Mouse (Mus musculus) hindbrain, postnatal 0 days (tissue): ENCODE data around the gene Tmem87a. TPM values are rescaled to one million over a fixed set of nuclear protein-coding genes. Genes with fewer than 3 reads are reported as not detected.

ENCODE experiments used
- ATAC-seq: fragments of 200-750 bp; cut with Nextera tagmentation; 2 replicates; pipeline ENCODE4 v1.8.0; 2017; ENCODE audit warnings: mild to moderate bottlenecking, moderate TSS enrichment, moderate library complexity
- DNase-seq: peaks from one replicate; pipeline ENCODE4 v3.0.0-alpha.2; 2015; ENCODE audit warnings: low spot score
- H3K27ac ChIP-seq: fragments of 300-500 bp; sonication (generic); 2 replicates; pipeline ENCODE4 v1.5.1; 2014; ENCODE audit warnings: mild to moderate bottlenecking
- H3K27me3 ChIP-seq: fragments of 300-500 bp; sonication (generic); 2 replicates; pipeline ENCODE4 v1.6.1; 2014; ENCODE audit warnings: low read length, mixed read lengths; ENCODE audit not compliant: insufficient read depth
- H3K36me3 ChIP-seq: fragments of 300-500 bp; sonication (generic); 2 replicates; pipeline ENCODE4 v1.6.1; 2014; ENCODE audit warnings: low read length, mixed read lengths; ENCODE audit not compliant: insufficient read depth
- H3K4me1 ChIP-seq: fragments of 300-500 bp; sonication (generic); 2 replicates; pipeline ENCODE4 v1.6.1; 2014; ENCODE audit warnings: antibody characterized with exemption, low read length, mixed read lengths; ENCODE audit not compliant: insufficient read depth
- H3K4me2 ChIP-seq: fragments of 300-500 bp; sonication (generic); 2 replicates; pipeline ENCODE4 v1.6.1; 2014; ENCODE audit warnings: low read depth, mild to moderate bottlenecking, low read length, moderate library complexity, mixed read lengths
- H3K4me3 ChIP-seq: fragments of 300-500 bp; sonication (generic); 2 replicates; pipeline ENCODE4 v1.5.1; 2014; ENCODE audit warnings: low read length
- H3K9ac ChIP-seq: fragments of 300-500 bp; sonication (generic); replicated peaks from 2 replicates; pipeline ENCODE4 v1.6.1; 2014; ENCODE audit warnings: mild to moderate bottlenecking, low read length, moderate library complexity, mixed read lengths
- H3K9me3 ChIP-seq: fragments of 300-500 bp; sonication (generic); 2 replicates; pipeline ENCODE4 v1.6.1; 2016; ENCODE audit warnings: low read length, mixed read lengths
- CTCF ChIP-seq: IDR thresholded peaks from 2 replicates; pipeline ENCODE4 v1.5.1; 2016; ENCODE audit warnings: antibody characterized with exemption, control low read depth, low read depth
- WGBS: fragments of 180-500 bp; shearing (Covaris S2); extraction: QIAGEN DNeasy Blood & Tissue Kit; methylation state at CpG from one replicate; pipeline ENCODE4 v1.1.7; 2014; 5-methylcytosine and 5-hydroxymethylcytosine counted together
- polyA plus RNA-seq: library from polyadenylated mRNA; unstranded; fragments of >200 nt; fragmentation: Nextera tagmentation; extraction: Ambion mirVana; gene quantifications from 2 replicates; pipeline ENCODE4 v1.2.1, GENCODE M21; 2015
- total RNA-seq: library from RNA; depleted of rRNA; stranded (reverse); fragments of >200 nt; gene quantifications from 2 replicates; pipeline ENCODE4 v1.2.3, GENCODE M21; 2014; rRNA removed

Gene Tmem87a
- total and polyA plus RNA-seq, 2 experiments from 2014 or later: 7.4 to 23.2 TPM

- Histone ChIP-seq H3K4me3 (no peak overlapping the region), H3K27ac (no peak overlapping the region), H3K9ac (no peak overlapping the region), H3K36me3 (peaks cover 36% of the 10 kb centered on the region), H3K4me2 (no peak overlapping the region), H3K4me1 (no peaks in the 10 kb centered on the region), H3K27me3 (no peaks in the 10 kb centered on the region), H3K9me3 (no peaks in the 10 kb centered on the region)
- no peak for TF ChIP-seq CTCF
- 82% methylated on average over 1 of the region's 1 CpGs for WGBS
- ATAC-seq (no peak), DNase-seq (no peak)
Measured at GRCm38 (mm10) chr2:120341741-120342140, 62.2 kb downstream of the Tmem87a start.

DNA sequence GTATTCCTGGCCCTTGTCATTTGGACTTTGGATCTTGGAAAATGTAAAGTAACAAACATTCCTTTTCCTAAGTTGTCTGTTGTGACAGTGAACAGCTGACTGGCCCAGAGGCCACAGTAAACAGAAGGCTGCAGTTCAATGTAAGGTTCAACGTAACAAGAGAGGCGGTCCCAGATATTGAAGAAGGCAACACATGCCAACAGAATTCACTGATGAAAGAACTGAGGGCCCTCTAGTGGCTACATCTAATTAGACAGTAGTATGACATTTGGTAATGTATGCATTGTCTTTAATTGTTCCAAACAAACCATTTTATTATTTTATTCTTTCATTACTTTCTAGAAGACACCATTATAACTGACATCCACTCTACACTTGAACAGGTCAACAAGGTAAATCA is 66.0 kb downstream of the Tmem87a start:
- Histone ChIP-seq H3K36me3 (peaks cover 36% of the 10 kb centered on the region; the same call in 1 of the 2 replicates), H3K9ac (no peak overlapping the region), H3K9me3 (no peaks in the 10 kb centered on the region), H3K4me2 (no peak overlapping the region), H3K27me3 (no peaks in the 10 kb centered on the region), H3K27ac (no peak overlapping the region), H3K4me1 (no peaks in the 10 kb centered on the region), H3K4me3 (no peak overlapping the region)
- DNase-seq (peak; percentile 48), ATAC-seq (no peak)
- TF ChIP-seq CTCF: peak; percentile 64
- 65% methylated on average over 2 of the region's 2 CpGs for WGBS

- Histone ChIP-seq H3K9ac (no peak overlapping the region), H3K36me3 (peaks cover 57% of the 10 kb centered on the region), H3K27ac (no peak overlapping the region), H3K27me3 (no peaks in the 10 kb centered on the region), H3K4me1 (no peaks in the 10 kb centered on the region), H3K4me3 (no peak overlapping the region), H3K4me2 (no peak overlapping the region), H3K9me3 (no peaks in the 10 kb centered on the region)
- 86% methylated on average over 4 of the region's 4 CpGs for WGBS
- no peak for TF ChIP-seq CTCF
- no peak for DNase-seq
- no peak for ATAC-seq
Measured at GRCm38 (mm10) chr2:120331575-120331974, 72.3 kb downstream of the Tmem87a start.

DNA sequence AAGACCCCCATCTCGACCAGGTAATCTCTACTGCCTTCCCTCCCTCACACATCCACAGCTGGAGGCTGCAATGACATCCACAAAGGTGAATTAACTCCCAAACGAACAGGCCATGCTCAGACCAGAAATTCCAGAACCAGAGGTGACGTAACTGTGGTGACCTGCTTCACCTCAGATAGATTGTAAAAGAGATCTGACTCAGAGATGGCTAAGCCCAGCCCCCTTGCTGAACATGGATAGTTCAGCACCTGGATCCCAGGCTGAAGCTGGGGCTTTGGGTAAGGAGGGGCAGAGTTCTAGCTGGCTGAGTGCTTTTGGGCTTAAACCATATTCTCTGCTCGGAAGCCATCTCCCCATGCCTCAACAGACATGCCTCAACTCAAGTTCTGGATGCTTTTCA is 88.8 kb downstream of the Tmem87a start:
- DNase-seq (no peak), ATAC-seq (no peak)
- WGBS: 73% methylated on average over 4 of the region's 4 CpGs
- H3K4me2 ChIP-seq: no peak overlapping the region
- no peak for TF ChIP-seq CTCF
- H3K4me3 ChIP-seq: no peak overlapping the region
- H3K27ac ChIP-seq: no peak overlapping the region
- no peaks in the 10 kb centered on the region for H3K9me3 ChIP-seq
- no peaks in the 10 kb centered on the region for H3K4me1 ChIP-seq
- peaks cover 26% of the 10 kb centered on the region; the same call in 1 of the 2 replicates for H3K36me3 ChIP-seq
- no peak overlapping the region for H3K9ac ChIP-seq
- no peaks in the 10 kb centered on the region for H3K27me3 ChIP-seq

DNA sequence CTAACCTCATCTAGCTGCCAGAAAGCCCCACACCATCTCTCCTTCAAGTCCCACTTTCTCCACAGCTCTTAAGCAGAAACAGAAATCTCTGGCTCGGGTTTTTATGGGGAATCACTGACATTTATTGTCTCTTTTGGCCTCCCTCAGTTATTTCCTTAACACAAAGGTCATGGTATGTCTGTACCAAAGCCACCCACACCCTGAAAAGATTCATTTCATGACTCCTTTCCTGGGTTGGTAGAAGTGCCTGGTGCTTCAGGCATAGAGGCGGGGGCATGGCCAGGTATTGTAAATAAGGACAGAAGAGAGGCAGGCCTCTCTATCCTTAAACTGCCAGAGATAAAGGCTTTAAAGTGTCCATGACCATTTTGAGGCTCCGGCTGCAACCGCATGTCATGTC is 89.4 kb downstream of the Tmem87a start:
- Histone ChIP-seq H3K4me1 (no peaks in the 10 kb centered on the region), H3K4me2 (no peak overlapping the region), H3K27ac (no peak overlapping the region), H3K9me3 (no peaks in the 10 kb centered on the region), H3K9ac (no peak overlapping the region), H3K36me3 (peaks cover 25% of the 10 kb centered on the region; the same call in 1 of the 2 replicates), H3K27me3 (no peaks in the 10 kb centered on the region), H3K4me3 (no peak overlapping the region)
- DNase-seq (no peak), ATAC-seq (no peak)
- 91% methylated on average over 4 of the region's 4 CpGs for WGBS
- TF ChIP-seq CTCF: no peak

GRCm38 (mm10) chr2:120313976-120314375 is 89.9 kb downstream of the Tmem87a start, which contains the start of gene Pla2g4f:
Pla2g4f (minus strand) TSS chr2:120314165.
- no peak within 1 kb of the TSS for H3K4me3 ChIP-seq
- H3K27me3 ChIP-seq: no peaks in the 10 kb centered on the region
- TF ChIP-seq CTCF: no peak

GRCm38 (mm10) chr2:120312276-120312825 is 91.6 kb downstream of the Tmem87a start:
- no peak for TF ChIP-seq CTCF
- no peaks in the 10 kb centered on the region for H3K9me3 ChIP-seq
- 85% methylated on average over 7 of the region's 7 CpGs for WGBS
- no peak overlapping the region for H3K4me2 ChIP-seq
- H3K36me3 ChIP-seq: peaks cover 3% of the 10 kb centered on the region; the same call in 1 of the 2 replicates
- H3K27ac ChIP-seq: no peak overlapping the region
- ATAC-seq: no peak
- DNase-seq: no peak
- H3K9ac ChIP-seq: no peak overlapping the region
- H3K27me3 ChIP-seq: no peaks in the 10 kb centered on the region
- no peaks in the 10 kb centered on the region for H3K4me1 ChIP-seq
- no peak overlapping the region for H3K4me3 ChIP-seq

More at GRCm38 (mm10) chr2:120313976-120314375, 89.9 kb downstream of the Tmem87a start, which contains the start of gene Pla2g4f:
- Histone ChIP-seq H3K27ac (no peak within 1 kb of the TSS), H3K36me3 (peaks cover 19% of the 10 kb centered on the region; the same call in 1 of the 2 replicates), H3K4me2 (no peak within 1 kb of the TSS), H3K4me1 (no peaks in the 10 kb centered on the region), H3K9ac (no peak within 1 kb of the TSS), H3K9me3 (no peaks in the 10 kb centered on the region)
- 70% methylated on average over 3 of the region's 3 CpGs for WGBS
- ATAC-seq: no peak
- no peak for DNase-seq

Other genes starting within 250 kb of the Tmem87a start
- 6.3 and 7.1 TPM in 2 replicates for gene Ehd4, start 249.5 kb downstream of the Tmem87a start, total RNA-seq
- gene Ehd4, start 249.5 kb downstream of the Tmem87a start, polyA plus RNA-seq: 24.6 and 25.2 TPM in 2 replicates
- gene Pla2g4e, start 158.8 kb downstream of the Tmem87a start, total RNA-seq: 14.9 and 15.0 TPM in 2 replicates
- 6.7 and 8.0 TPM in 2 replicates for gene Pla2g4e, start 158.8 kb downstream of the Tmem87a start, polyA plus RNA-seq
- gene Pla2g4d, start 114.9 kb downstream of the Tmem87a start, total RNA-seq: 0.14 and 0.16 TPM in 2 replicates
- gene Pla2g4d, start 114.9 kb downstream of the Tmem87a start, polyA plus RNA-seq: 0.20 TPM in 2 replicates
- not detected in 2 replicates for gene Pla2g4f, start 89.9 kb downstream of the Tmem87a start, total RNA-seq
- gene Pla2g4f, start 89.9 kb downstream of the Tmem87a start, polyA plus RNA-seq: not detected in 2 replicates
- 47.9 and 67.4 TPM in 2 replicates for gene Vps39, start 51.0 kb downstream of the Tmem87a start, total RNA-seq
- 31.9 and 32.2 TPM in 2 replicates for gene Vps39, start 51.0 kb downstream of the Tmem87a start, polyA plus RNA-seq
- gene Ganc, start 217 bp downstream of the Tmem87a start, total RNA-seq: 7.5 and 10.5 TPM in 2 replicates
- 8.2 and 9.1 TPM in 2 replicates for gene Ganc, start 217 bp downstream of the Tmem87a start, polyA plus RNA-seq
- 0.42 and 5.5 TPM in 2 replicates for gene Capn3, start 51.9 kb upstream of the Tmem87a start, total RNA-seq
- 1.2 TPM in 2 replicates for gene Capn3, start 51.9 kb upstream of the Tmem87a start, polyA plus RNA-seq
- 58.9 and 61.5 TPM in 2 replicates for gene Zfp106, start 159.7 kb upstream of the Tmem87a start, total RNA-seq
- 40.3 and 41.6 TPM in 2 replicates for gene Zfp106, start 159.7 kb upstream of the Tmem87a start, polyA plus RNA-seq
- 14.7 and 20.7 TPM in 2 replicates for gene Snap23, start 163.6 kb upstream of the Tmem87a start, total RNA-seq
- gene Snap23, start 163.6 kb upstream of the Tmem87a start, polyA plus RNA-seq: 10.7 and 13.1 TPM in 2 replicates
- 21.2 and 22.7 TPM in 2 replicates for gene Haus2, start 205.3 kb upstream of the Tmem87a start, total RNA-seq
- gene Haus2, start 205.3 kb upstream of the Tmem87a start, polyA plus RNA-seq: 36.4 and 37.2 TPM in 2 replicates
- gene Lrrc57, start 205.4 kb upstream of the Tmem87a start, total RNA-seq: 26.2 and 39.5 TPM in 2 replicates
- gene Lrrc57, start 205.4 kb upstream of the Tmem87a start, polyA plus RNA-seq: 26.6 and 28.4 TPM in 2 replicates
- gene Stard9, start 225.0 kb upstream of the Tmem87a start, total RNA-seq: 14.2 and 18.5 TPM in 2 replicates
- 3.1 TPM in 2 replicates for gene Stard9, start 225.0 kb upstream of the Tmem87a start, polyA plus RNA-seq